Mouse (Mus musculus): ENCODE data around the gene Ppfia4.

Gene Ppfia4

DNA sequence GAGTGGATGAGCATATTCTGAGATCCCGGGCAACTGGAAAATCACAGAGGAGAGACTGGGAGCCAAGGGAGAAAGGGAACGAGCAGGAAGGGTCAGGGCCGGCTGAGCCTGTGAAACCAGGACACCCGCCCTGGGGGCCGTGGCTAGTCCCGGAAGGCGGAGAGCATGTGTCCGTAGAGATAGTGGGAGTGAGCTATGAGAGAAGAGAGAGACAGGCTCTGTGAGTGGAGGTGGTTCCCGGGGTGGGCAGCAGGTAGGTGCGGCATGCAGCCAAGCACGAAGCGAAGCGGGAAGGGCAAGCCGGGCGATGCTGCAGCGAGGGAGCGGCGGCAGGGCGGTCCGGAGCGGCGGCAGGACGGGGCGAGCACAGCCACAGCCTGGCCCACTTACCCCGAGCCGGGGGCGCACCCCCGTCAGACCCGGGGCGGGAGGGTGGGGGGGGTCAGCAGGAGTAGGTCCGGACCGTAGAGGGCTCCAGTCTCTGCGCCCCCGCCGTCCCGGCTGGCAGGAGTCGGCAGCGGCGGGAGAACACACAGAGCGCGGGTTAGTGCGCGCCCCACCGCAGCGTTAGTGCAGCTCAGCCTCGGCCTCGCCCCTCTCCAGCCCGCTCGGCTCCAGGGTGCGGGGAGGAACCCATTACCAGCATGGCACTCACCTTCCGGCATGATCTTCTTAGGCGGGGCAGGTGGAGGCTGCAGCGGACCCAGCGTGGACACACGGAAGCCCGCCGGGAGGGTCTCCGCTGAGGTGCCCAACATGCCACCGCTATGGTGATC lies 33.9 kb downstream of the Ppfia4 start:
- DNase-seq (ENCODE audit: low read depth): no peak

DNA sequence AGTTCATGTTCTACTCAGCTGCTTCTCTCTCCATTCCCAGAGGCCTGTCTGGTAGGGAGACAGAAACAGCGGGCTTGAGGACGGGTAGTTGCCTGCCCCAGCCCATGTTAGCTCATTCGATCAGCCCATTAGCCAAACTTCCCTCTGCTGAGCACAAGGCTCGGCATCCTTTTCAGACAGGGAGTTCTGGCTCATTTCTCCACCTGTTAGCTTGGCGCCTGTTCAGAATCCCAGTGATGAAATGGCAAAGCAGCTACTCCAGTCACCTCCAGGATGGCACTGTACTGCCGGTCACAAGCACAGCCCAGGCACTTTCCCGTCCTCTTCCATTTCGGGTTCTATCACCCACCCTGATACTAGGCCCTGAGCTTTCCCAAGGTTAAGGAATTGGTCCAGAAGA lies 35.5 kb downstream of the Ppfia4 start:
- no peak for DNase-seq (ENCODE audit: low read depth)

DNA sequence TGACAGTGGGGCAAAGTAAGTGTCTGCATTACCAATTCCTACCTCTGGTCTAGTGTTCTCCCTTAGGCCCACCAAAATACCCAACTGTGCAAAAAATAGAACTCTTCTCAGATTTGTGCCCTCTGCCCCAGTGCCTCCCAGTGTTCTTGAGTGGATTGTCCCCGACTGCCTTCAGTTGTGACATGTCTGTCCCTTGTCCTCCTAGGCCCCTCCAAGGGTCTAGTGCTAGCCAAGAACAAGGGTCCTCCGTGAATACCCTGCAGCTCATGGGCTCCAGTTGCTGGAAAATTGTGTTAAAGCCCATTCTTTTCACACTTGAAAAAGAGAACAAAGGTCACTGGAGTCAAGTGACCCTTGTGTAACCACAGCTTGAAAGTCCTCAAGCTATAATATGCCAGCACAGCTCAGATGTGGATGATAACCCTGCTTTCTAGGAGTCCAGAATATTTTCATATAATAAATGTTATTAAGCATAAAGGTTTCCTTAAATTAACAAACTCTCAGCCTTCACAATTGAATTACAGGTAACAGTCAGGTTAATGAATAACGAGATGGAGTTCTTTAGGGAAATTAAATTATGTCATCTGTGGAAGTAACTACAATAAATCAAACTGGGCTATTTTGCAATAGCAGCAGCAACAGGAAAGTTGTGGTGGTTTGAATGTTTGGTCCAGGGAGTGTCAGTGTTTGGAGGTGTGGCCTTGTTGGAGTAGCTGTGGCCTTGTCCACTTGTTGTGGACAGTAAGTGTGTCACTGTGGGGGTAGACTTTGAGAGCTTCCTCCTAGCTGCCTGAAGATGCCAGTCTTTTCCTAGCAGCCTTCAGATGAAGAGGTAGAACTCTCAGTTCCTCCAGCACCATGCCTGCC lies 38.8 kb downstream of the Ppfia4 start:
- no peak for DNase-seq (ENCODE audit: low read depth)

DNA sequence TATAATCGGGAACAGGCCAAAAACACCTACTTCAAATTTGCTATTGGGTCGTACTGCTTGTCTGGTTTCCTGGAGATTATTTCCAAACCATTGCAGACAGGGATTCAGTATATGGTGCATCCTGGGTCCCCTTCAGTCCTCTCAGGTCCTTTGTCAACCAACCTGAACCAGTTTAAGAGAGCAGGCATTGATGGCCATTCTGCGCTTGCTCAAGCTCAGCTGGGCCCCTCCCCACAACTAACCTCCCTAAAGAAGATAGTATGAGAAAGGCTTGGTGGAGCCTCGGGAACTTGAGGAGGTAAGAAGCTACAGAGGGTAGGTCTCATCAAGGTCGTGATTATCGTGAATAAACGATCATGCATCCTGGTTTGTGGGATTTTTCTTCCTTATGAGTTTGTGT lies 39.5 kb downstream of the Ppfia4 start:
- no peak for DNase-seq (ENCODE audit: low read depth)

DNA sequence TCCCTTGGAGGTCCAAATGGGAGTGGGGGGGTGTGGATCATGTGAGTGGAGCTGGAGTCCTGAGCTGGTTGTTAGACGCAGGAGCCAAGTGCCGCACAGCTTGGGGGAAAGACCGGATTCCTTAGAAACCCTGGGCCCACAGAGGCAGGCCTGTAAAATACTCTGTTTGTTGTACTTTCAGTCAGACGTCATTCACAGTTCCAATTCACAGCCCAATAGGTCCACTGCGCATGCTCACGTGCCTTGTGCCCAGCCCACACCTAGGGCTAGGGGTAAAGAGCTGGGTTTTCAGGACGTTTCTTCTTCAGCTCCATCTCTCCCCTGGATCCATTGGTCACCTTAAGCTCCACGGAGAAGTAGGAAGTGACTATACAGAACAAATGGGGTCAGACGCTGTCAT lies 40.1 kb downstream of the Ppfia4 start:
- DNase-seq (ENCODE audit: low read depth): no peak

DNA sequence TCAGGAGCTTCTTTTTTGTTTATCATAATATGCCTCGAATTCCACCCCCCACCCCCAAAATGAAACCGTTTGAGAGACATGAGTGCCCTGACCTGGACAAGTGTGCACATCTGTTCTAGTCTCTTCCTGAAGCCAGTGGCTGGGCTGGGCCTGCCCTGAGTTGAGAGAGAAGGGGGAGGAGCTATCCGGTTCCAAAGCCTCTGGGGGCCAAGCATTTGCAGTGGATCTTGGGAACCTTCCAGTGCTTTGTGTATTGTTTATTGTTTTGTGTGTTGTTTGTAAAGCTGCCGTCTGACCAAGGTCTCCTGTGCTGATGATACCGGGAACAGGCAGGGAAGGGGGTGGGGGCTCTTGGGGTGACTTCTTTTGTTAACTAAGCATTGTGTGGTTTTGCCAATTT lies 40.7 kb downstream of the Ppfia4 start:
- DNase-seq (ENCODE audit: low read depth): no peak

DNA sequence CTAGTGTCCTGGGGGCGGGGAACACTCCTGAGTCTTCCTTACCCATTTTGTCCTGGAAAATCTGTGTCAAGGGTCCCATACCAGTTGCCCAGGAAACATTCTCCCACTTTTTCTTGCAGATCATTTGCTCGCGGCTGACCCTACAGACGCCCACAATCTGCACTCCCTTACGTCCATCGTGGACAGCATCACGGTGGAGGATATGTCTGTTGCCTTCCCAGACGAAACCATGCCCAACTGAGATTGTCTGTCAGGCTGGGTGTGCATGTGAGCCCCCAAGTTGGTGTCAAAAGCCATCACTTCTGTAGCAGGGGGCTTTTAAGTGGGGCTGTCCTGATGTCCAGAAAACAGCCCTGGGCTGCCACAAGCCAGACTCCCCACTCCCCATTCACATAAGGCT lies 41.2 kb downstream of the Ppfia4 start:
- no peak for DNase-seq (ENCODE audit: low read depth)

DNA sequence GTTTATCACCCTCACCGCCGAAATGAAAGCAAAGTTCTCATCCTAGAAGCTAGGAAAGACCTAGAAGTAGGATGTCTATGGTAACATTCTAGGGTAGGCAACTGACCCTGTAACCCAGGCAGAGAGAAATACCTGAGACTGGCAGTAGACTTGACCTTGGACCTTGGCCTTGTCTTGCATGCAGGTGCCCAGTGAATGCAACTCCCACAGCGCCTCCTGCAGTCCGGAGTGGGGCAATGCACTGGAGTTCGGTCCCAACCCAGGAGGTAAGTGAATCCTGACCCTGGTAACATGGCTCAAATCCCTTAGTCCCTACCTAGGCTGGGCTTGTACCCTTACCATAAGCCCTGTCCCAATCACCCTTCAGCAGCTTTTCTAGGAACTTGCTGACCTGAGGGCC lies 41.8 kb downstream of the Ppfia4 start:
- peak; percentile 7 for DNase-seq (ENCODE audit: low read depth)

DNA sequence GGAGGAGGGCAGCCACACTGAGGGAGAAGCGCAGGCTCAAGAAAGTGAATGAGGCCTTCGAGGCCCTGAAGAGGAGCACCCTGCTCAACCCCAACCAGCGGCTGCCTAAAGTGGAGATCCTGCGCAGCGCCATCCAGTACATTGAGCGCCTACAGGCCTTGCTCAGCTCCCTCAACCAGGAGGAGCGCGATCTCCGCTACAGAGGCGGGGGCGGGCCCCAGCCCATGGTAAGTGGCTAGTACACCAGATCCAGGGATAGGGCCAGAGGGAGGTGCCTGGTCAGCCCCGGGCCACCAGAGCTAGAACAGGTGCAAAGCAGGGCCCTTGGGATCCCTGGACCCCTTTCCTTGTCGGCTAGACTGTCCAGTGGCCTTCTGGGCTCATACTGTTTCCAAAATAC lies 42.4 kb downstream of the Ppfia4 start:
- DNase-seq (ENCODE audit: low read depth): no peak

DNA sequence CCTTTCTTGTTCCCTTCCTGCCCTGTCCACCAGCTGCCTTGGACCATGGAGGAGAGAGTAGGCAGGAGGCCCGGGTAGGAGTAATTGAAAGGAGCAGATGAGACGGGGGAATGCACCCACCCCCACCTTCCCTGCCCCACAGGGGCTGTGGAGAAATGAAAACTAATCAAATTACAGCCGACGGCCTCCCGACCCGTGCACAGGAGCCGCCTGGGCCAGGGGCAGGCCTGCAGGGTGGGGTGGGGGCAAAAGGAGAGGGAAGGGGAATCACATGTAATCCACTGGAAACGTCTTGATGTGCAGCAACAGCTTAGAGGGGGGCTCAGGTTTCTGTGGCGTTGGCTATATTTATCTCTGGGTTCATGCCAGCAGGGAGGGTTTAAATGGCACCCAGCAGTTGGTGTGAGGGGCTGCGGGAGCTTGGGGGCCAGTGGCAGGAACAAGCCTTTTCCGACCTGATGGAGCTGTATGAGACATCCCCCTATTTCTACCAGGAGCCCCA lies 43.1 kb downstream of the Ppfia4 start, which contains the start of gene Myog:
TSS of gene Myog (plus strand) at position 392 of the 502 bp plus-strand sequence.
- DNase-seq (ENCODE audit: low read depth): no peak

DNA sequence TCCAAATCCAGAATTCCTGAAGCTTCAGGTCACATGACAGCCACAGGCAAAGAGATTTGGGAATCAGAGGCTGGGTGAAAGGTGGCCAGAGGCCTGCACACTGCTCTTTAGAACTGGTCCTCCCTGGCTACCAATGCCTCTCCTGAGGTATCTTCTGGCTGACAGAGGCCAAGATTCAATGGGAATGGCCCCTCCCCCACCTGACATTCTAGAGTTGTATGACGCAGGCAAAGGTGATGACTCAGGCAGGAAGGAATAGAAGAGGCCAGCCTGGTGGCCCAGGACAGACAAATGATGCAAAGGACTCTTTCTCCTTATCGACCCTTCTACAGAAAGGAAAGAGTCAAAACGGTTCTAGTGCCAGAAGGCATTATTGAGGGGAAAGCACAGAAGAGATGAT lies 44.5 kb downstream of the Ppfia4 start:
- no peak for DNase-seq (ENCODE audit: low read depth)

DNA sequence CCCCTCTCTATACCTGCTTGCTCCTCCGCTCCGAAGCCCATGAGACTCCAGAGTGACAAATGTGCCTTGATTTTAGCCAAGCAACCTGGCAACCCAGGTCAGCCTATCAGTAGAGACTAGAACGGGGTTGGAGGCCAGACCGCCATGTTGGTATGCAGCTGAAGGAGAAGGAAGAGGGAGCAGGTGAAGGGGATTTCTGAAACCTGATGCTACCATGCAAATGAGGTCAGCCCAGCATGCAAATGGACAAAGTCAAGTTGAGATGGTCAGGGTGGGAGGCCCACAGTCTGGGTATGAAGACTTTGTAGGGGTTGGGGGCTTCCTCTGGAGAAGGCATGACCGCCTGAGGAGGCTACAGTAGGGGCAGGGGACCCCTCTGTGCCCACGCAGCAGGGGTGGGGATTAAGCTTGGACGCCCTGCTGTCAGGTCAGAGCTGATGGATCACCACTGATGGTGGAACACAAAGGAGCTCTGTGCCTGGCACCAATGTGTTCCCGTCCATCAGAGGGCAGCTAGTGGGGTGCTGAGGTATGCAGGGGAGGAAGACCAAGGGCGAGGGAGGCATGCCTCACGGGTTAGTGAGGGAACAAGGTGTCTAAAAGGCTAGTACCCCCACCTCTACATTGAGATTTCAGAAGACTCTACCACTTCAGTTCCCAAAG lies 47.1 kb downstream of the Ppfia4 start:
- no peak for DNase-seq (ENCODE audit: low read depth)

DNA sequence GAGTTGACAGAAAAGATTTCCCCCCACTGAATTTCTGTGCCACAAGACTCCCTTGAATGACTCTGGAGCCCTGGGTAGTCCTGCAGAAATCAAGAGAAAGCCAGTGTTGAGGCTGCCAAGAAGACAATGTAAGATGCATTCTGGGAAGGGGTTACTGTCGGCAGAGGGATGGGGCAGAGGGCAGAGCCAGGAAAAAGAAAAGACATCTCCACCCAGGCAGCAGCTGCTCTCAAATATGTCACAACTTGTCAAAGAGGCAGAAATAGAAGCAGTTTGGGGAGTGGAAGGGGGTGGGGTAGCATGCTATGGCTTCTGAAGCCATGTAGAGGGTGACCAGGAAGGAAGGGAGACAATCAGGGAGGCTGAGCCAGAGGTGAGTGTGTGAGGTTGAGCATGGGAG lies 49.6 kb downstream of the Ppfia4 start:
- DNase-seq (ENCODE audit: low read depth): no peak

DNA sequence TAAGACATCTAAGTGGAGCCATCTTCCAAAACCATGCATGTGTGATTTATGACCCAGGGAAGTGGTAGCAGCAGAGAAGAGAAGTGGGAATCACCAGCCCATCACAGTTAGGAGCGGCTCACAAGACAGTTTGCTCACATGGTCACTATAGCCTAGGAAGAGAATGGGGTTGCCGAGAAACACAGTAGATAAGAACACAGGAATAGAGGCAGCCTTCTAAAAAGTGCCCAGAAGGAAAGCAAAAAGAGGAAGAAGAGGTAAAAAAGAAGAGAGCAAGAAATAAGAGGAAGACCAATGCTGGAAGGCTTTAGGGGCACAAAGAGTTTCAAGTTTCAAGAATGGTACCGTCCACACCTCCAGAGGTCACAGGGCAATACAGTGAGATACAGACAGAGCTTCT lies 50.4 kb downstream of the Ppfia4 start:
- no peak for DNase-seq (ENCODE audit: low read depth)

DNA sequence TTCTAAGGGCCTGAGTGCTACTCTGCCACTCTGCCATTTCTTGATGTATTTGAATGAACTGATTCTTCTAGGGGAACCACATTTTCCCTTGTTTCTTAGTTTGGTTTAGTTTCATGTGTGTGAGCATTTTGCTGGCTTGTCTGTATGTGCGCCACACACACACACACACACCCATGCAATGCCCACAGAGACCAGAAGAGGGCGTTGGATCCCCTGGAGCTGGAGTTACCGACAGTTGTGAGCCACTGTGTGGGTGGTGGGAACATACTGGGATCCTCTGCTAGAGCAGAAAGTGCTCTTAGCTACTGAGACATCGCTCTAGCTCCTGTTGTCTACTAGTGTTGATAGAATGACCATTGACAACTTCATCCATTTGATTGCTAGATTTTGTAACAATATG lies 51.2 kb downstream of the Ppfia4 start:
- DNase-seq (ENCODE audit: low read depth): no peak

DNA sequence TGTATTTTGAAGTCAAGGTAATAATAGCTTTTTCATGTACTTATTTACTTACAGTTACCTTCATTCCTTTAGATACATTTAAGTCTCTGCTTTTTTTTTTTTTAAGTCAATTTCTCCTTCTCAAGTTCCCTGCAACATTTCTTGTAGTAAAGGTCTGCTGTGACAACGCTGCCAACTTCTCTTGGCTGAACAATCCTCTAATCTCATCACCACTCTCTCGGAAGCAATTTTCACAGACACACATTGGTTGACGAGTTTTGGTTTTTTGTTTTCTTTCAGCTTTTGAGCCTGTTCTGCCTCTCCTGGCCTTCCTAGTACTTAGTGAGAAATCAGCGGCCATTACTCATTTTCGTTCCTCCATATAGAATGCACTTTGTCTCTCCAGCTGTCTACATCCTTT lies 52.6 kb downstream of the Ppfia4 start:
- no peak for DNase-seq (ENCODE audit: low read depth)

DNA sequence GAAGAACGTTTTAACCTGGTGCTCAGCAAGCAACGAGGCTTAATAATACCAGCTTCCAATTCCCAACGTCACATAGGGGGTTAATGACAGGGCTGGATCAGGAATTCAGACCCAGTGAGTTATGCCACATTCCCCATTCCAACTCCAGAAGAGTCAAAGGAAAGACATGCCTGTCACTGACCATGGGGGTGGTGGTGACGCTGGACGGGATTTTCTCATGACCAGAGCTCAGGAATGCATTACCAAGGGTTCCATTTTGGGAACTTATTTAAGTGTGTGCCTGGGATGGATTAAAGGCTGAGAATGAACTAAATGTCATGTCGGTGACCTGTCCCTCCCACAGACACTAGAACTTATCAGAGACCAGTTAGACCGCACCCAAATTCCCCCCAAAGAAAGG lies 55.9 kb downstream of the Ppfia4 start:
- no peak for DNase-seq (ENCODE audit: low read depth)

DNA sequence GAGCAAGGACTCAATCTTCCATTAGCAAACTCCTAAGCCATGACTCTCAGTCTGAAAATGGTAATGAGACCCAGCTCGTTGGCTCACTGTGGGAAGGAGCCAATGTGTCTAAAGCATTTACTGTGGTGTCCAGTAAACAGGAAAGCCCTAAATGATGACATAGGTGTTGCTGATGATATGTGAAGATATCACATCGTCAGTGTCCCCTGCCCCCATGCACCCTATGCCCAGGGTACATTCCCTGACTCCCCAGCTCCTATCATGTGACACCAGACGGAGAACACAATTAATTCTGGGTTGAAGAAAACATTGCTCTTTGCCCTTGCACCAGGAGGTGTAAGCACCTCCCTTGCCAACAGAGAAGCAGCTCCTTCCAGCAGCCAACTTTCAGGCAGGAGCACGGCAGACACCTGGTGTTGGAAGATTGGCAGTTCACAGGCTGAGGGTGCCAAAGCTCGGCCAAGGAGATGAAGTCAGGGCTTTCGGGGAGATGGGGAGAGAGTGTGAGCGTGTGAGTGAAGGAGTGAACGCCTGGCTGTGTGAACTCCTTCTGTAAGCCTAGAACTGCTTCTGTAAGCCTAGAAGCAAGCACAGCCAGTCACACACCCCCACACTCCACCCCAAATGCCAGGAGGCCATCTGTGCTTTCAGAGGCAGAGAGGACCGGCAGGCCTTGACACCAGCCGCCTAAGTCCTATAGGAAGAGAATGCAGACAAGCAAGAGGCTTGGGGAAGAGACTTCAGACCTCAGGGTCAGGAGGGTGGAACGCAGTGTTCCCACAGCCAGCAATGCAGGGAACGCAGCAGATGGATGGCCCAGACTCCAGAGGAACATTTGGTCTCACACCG lies 56.9 kb downstream of the Ppfia4 start:
- no peak for DNase-seq (ENCODE audit: low read depth)

DNA sequence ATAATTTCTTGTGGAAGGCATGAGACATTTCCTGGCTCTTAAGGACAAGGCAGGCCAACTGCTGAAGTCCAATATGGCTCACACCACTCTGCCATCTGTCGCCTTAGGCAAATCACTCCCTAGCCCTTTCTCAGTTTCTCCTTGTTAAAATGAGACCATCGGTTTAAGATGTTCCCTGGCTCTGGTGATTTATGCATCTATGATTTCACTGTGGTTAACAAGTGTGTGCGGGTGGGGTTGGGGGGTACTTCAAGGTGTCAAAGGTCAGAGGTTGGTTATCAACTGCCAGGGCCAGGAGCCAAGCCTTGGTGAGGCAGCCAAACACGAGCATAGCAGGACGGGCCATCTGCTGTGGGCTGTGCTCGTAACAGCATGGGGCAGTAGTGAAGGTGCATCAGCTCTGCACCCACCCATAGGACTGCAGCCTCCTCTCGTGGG lies 58.2 kb downstream of the Ppfia4 start:
- DNase-seq (ENCODE audit: low read depth): no peak

DNA sequence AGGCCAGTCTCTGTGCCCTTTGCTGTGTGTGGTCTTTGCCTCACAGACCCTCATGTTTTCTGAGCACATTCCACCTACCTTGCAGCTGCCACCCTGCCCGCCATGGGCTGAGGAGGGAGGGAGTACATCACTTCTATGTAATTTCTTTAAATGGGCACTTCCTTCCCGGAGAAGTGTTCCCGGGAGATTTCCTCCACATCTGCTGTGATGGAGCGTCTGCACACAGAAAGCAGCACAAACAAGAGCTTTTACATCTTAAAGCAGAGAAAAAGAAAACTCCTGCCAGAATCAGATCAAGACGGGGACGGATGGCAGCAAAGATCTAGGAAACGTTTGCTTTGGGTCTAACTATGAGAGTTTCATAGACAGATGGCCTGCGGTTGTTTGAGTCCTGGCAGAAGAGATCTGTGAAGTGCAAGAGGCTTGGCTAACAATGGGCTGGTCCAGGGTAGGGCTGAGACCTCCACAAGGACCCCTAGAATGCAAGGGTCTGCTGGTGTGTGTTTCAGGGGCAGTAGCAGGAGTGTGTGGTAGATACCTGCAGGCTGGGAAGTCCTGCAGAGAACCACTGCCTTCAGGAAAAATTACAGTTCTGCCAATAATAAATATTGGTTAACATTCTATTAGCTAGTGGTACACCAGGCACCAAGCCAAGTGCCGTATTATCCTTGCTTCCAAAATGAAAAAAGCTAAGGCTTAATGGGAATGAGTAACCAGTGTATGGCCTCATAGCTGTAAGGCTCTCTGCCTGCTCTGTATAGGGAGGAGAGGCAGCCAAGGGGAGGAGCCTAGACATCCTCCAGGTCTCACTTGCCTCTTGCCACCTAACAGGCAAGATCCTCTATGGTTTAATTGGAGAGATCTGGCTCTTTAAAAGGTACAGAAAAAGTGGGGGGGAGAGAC lies 59.0 kb downstream of the Ppfia4 start:
- no peak for DNase-seq (ENCODE audit: low read depth)

Measured in c-Kit-positive CD71-positive TER-119-negative erythroid progenitor cells, embryonic 14.5 days (primary cell).